In the genomic region with DNA sequence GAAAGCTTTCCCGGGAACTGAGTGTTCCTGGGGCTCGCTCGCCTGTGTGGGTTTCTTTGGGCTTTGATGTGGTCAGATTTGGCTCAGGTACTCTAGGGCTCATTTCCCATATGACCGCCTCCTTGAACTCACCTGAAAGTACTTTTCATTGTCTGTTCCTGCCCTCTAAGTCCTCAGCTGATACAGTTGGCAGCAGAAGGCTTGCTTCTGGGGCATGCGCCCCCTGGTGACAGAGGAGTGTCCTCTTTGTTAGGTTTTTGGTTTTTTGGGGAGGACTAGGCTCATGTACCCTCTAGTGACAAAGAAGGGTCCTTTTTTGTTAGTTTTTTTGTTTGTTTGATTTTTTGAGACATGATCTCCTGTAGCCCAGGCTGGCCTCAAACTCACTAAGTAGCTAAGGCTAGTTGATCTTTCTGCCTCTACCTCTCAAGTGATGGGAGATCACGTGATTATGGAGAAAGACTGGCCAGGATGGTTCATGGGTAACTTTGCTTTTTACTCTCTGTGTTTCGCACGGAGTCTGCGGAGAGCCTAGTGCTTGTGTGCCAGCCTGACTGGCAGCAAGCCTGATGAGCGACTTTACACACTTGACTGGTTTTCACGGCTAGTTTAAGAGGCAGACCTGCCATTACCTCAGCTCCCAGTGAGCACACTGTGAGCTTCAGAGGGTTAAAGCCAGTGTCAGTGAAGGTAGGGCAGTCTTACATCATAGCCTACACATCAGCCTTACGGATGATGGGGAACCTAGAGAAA, we compare ENCODE assay signal across 9 mouse cellular contexts. TPM values are rescaled to one million over a fixed set of nuclear protein-coding genes. Genes with fewer than 3 reads are reported as not detected.
DNase-seq lines count a peak whose midpoint lies in the region; ATAC-seq lines count a peak whose summit lies in the region.
"Had no signal": no experiment of that assay in that cellular context is flagged by ENCODE, and none has a peak within 500 bp of the region (broad histone marks: within the 10 kb centered on the region; RNA-seq: fewer than 3 reads in every experiment).

No protein-coding gene starts in this region.

- H3K36me3 ChIP-seq in liver, embryonic 12.5 days: peaks cover 70% of the 10 kb centered on the region
- peaks cover 16% of the 10 kb centered on the region for H3K36me3 ChIP-seq in liver, embryonic 11.5 days (ENCODE audit: control insufficient read depth, insufficient read depth, low read length)

- no peaks in the 10 kb centered on the region for H3K27me3 ChIP-seq in liver, embryonic 12.5 days (replicated peaks)
- no peaks in the 10 kb centered on the region for H3K27me3 ChIP-seq in liver, embryonic 11.5 days (replicated peaks; ENCODE audit: control insufficient read depth, insufficient read depth, low read length)
- H3K27me3 ChIP-seq: heart, embryonic 13.5 days had no signal

- peak; percentile 77 for DNase-seq in liver
- peak; percentile 46 for DNase-seq in WW6 (ENCODE audit: low read depth, low spot score)
- DNase-seq in cerebellum, postnatal 36 days: peak; percentile 67 to 74
- DNase-seq in heart, postnatal 36 days: peak; percentile 60 to 68
- DNase-seq in liver, embryonic 11.5 days (ENCODE audit: low spot score): peak; percentile 44
- DNase-seq in retina, postnatal 1 day: peak; percentile 77
- peak; percentile 52 to 58 for DNase-seq in urinary bladder, postnatal 36 days (ENCODE audit: low spot score in 2 of 2)

- no peak overlapping the region for H3K27ac ChIP-seq in liver, embryonic 12.5 days
- no peak overlapping the region for H3K27ac ChIP-seq in liver, embryonic 11.5 days (ENCODE audit: low read depth, low read length)
- H3K27ac ChIP-seq: heart, embryonic 13.5 days had no signal

- H3K9ac ChIP-seq in liver, embryonic 12.5 days: no peak overlapping the region
- H3K9ac ChIP-seq in liver, embryonic 11.5 days (ENCODE audit: low read depth, low read length): no peak overlapping the region

- H3K9me3 ChIP-seq in liver, embryonic 12.5 days (replicated peaks): no peaks in the 10 kb centered on the region
- H3K9me3 ChIP-seq in liver, embryonic 11.5 days (ENCODE audit: control insufficient read depth, low read length): no peaks in the 10 kb centered on the region
- H3K9me3 ChIP-seq: heart, embryonic 13.5 days had no signal

- peaks cover 23% of the 10 kb centered on the region for H3K4me1 ChIP-seq in liver, embryonic 12.5 days
- 0 out of 2 replicates have a peak, but pooled peaks cover 4% of the 10 kb centered on the region for H3K4me1 ChIP-seq in liver, embryonic 11.5 days (replicated peaks; ENCODE audit: control insufficient read depth, insufficient read depth, low read length)

- no peak for ATAC-seq in liver, embryonic 12.5 days
- no peak for ATAC-seq in liver, embryonic 11.5 days (replicated peaks; ENCODE audit: low FRiP score)

- no peak overlapping the region for H3K4me3 ChIP-seq in liver, embryonic 12.5 days
- no peak overlapping the region for H3K4me3 ChIP-seq in liver, embryonic 11.5 days (ENCODE audit: low read depth, low read length)
- H3K4me3 ChIP-seq: heart, embryonic 13.5 days had no signal

- intact Hi-C loops in heart, postnatal 36 days (cut with DNase I): loop anchor here (5.0 to 10.0 kb wide), 3 partner anchors 54 to 394 kb away; a partner anchor contains a TSS

- no peak overlapping the region for H3K4me2 ChIP-seq in liver, embryonic 12.5 days
- H3K4me2 ChIP-seq in liver, embryonic 11.5 days: no peak overlapping the region

- 74% methylated on average over 12 of the region's 12 CpGs for WGBS in liver, embryonic 12.5 days (ENCODE audit: insufficient replicate concordance)
- 81% methylated on average over 12 of the region's 12 CpGs for WGBS in liver, embryonic 11.5 days

RNA-seq across cellular contexts. Expression of a gene that starts 2.1 kb away (rescaled TPM):
- polyA plus RNA-seq in liver, embryonic 12.5 days (2016; fragmentation: Nextera tagmentation; extraction: Ambion mirVana): 31.4 and 31.9 TPM in 2 replicates
- total RNA-seq in heart, postnatal 36 days (2021): 10 to 100 TPM; 12.2 to 17.4 TPM
- polyA plus RNA-seq in liver, embryonic 11.5 days (2014; fragmentation: Nextera tagmentation; extraction: Ambion mirVana): 45.0 and 47.5 TPM in 2 replicates

RNA-seq across cellular contexts. Expression of a gene that starts 32.2 kb away (rescaled TPM):
- polyA plus RNA-seq in liver, embryonic 12.5 days (2016; fragmentation: Nextera tagmentation; extraction: Ambion mirVana): 27.9 and 30.3 TPM in 2 replicates
- 10 to 100 TPM; 44.6 to 44.9 TPM for total RNA-seq in heart, postnatal 36 days (2021)
- polyA plus RNA-seq in liver, embryonic 11.5 days (2014; fragmentation: Nextera tagmentation; extraction: Ambion mirVana): 42.0 and 42.8 TPM in 2 replicates

RNA-seq across cellular contexts. Expression of a gene that starts 33.1 kb away (rescaled TPM):
- polyA plus RNA-seq in liver, embryonic 12.5 days (2016; fragmentation: Nextera tagmentation; extraction: Ambion mirVana): 68.3 and 72.6 TPM in 2 replicates
- 10 to 100 TPM; 37.3 to 37.7 TPM for total RNA-seq in heart, postnatal 36 days (2021)
- polyA plus RNA-seq in liver, embryonic 11.5 days (2014; fragmentation: Nextera tagmentation; extraction: Ambion mirVana): 110 and 117 TPM in 2 replicates

RNA-seq across cellular contexts. Expression of a gene that starts 55.1 kb away (rescaled TPM):
- 24.9 and 28.0 TPM in 2 replicates for polyA plus RNA-seq in liver, embryonic 12.5 days (2016; fragmentation: Nextera tagmentation; extraction: Ambion mirVana)
- total RNA-seq in heart, postnatal 36 days (2021): 10 to 100 TPM; 48.2 to 54.3 TPM
- 35.6 and 40.3 TPM in 2 replicates for polyA plus RNA-seq in liver, embryonic 11.5 days (2014; fragmentation: Nextera tagmentation; extraction: Ambion mirVana)
